Mouse (Mus musculus): ENCODE results near the gene Ankzf1.

- TF ChIP-seq MXI1 (IDR thresholded peaks at IDR 0.05; ENCODE audit: low read depth, low read length) (peak; percentile 80; the same call in 1 of the 2 replicates), HCFC1 (IDR thresholded peaks at IDR 0.05; ENCODE audit: low read depth, low read length) (peak; percentile 81), CTCF (IDR thresholded peaks at IDR 0.05 in 2 of 3, conservative IDR thresholded peaks at IDR 0.05 in 1 of 3; ENCODE audit: control insufficient read depth in 1 of 3, insufficient read depth in 1 of 3, low read depth in 2 of 3, low read length in 3 of 3, poor library complexity in 1 of 3, severe bottlenecking in 1 of 3) (peak in 2 of 3 experiments; percentile 64 to 79; a peak in 5 of 6 replicates), MEF2A (IDR thresholded peaks at IDR 0.05; ENCODE audit: extremely low read depth, insufficient replicate concordance, low read depth, low read length, poor library complexity, severe bottlenecking) (no peak), TBP (IDR thresholded peaks at IDR 0.05; ENCODE audit: low read depth, low read length) (peak; percentile 77), SMC3 (IDR thresholded peaks at IDR 0.05; ENCODE audit: low read depth, low read length) (no peak; the same call in 1 of the 2 replicates), E2F4 (IDR thresholded peaks at IDR 0.05; ENCODE audit: borderline replicate concordance, low read depth, low read length) (no peak), USF1 (IDR thresholded peaks at IDR 0.05; ENCODE audit: low read depth, low read length) (peak; percentile 97), POLR2A (IDR thresholded peaks at IDR 0.05; ENCODE audit: control insufficient read depth in 1 of 2, insufficient read depth in 1 of 2, low read depth in 1 of 2, low read length in 2 of 2, poor library complexity in 1 of 2) (peak; percentile 87 to 90), CHD1 (IDR thresholded peaks at IDR 0.05; ENCODE audit: low read depth, low read length) (no peak), NELFE (IDR thresholded peaks at IDR 0.05; ENCODE audit: low read depth, low read length) (peak; percentile 77), MAX (IDR thresholded peaks at IDR 0.05; ENCODE audit: low read length) (peak; percentile 99), ZKSCAN1 (IDR thresholded peaks at IDR 0.05; ENCODE audit: low read depth, low read length) (no peak), TCF12 (IDR thresholded peaks at IDR 0.05; ENCODE audit: low read depth, low read length) (no peak)
These were observed 49.4 kb upstream of the Ankzf1 start, which contains the start of the genes Cnppd1 and Retreg2 for GRCm38 (mm10) chr1:75142301-75143261.

All from MEL (cell line).